Mouse (Mus musculus): Measurements from ENCODE around the gene Fam172a. TPM values are rescaled to one million over a fixed set of nuclear protein-coding genes. Genes with fewer than 3 reads are reported as not detected.
A peak's percentile ranks its signal among the peaks of the same experiment; 100 is the strongest.

Gene Fam172a
- polyA plus RNA-seq, 1 experiment from 2014 or later: 9.9 TPM

DNA sequence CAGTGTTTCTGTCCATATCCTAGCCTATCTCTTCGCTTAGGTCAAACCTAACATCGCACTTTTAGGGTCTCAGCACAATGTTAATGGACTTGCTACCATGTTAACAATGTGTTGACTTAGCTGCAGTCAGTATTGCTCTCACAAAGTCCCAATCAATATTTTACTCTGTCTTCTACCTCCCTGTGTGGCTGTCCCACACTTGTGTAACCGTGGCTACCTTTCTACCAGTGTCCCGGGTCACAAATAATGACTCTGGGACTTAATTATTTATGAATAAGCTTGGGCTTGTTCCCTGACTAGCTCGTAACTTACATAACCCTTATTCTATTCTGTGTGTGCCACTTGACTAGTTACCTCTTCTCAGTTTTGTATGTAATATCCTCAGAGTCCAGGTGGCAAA is 455.6 kb downstream of the Fam172a start:
- peak; percentile 70 for ATAC-seq
- Histone ChIP-seq H3K9me3 (ENCODE audit: low read length) (no peaks in the 10 kb centered on the region), H3K27me3 (ENCODE audit: insufficient read depth, low read length) (no peaks in the 10 kb centered on the region), H3K27ac (ENCODE audit: low read depth) (no peak overlapping the region), H3K4me1 (ENCODE audit: insufficient read depth) (0 out of 2 replicates have a peak, but pooled peaks cover 2% of the 10 kb centered on the region), H3K36me3 (replicated peaks; ENCODE audit: insufficient read depth, low read length) (no peaks in the 10 kb centered on the region), H3K9ac (replicated peaks) (no peak overlapping the region), H3K4me3 (ENCODE audit: low read depth, low read length) (no peak overlapping the region), H3K4me2 (ENCODE audit: low read depth, low read length) (no peak overlapping the region)
- 71% methylated on average over 5 of the region's 5 CpGs for WGBS (ENCODE audit: insufficient replicate concordance)
- TF ChIP-seq CTCF (IDR thresholded peaks at IDR 0.05; ENCODE audit: low read depth) (no peak), EP300 (IDR thresholded peaks at IDR 0.05; ENCODE audit: low read depth) (no peak)
- no peak for DNase-seq

DNA sequence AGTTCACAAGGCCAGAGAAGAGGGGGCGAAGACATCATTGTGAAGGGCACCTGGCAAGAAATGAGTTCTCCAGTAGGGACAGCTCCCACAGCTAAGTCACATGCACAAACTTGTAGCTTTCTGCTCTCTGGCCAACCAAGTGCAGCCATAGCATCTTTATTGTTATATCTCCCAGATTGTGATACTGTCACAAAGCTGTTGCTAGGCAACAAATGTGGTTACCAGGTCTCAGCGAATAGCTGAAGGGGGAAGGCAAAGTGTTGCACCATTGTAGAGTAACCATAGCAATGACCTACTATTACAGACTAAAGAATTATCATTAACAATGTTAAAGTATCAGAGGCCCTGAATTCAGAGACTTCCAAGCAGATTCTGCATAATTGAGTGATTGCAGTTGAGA is 460.3 kb downstream of the Fam172a start:
- no peaks in the 10 kb centered on the region for H3K36me3 ChIP-seq (replicated peaks; ENCODE audit: insufficient read depth, low read length)
- no peak for DNase-seq
- WGBS (ENCODE audit: insufficient replicate concordance): 58% methylated on average over 2 of the region's 2 CpGs
- ATAC-seq: no peak
- no peaks in the 10 kb centered on the region for H3K9me3 ChIP-seq (ENCODE audit: low read length)
- peaks cover 14% of the 10 kb centered on the region for H3K27me3 ChIP-seq (ENCODE audit: insufficient read depth, low read length)
- H3K27ac ChIP-seq (ENCODE audit: low read depth): no peak overlapping the region
- no peak overlapping the region for H3K4me2 ChIP-seq (ENCODE audit: low read depth, low read length)
- peaks cover 7% of the 10 kb centered on the region for H3K4me1 ChIP-seq (ENCODE audit: insufficient read depth)
- H3K4me3 ChIP-seq (ENCODE audit: low read depth, low read length): no peak overlapping the region
- H3K9ac ChIP-seq (replicated peaks): no peak overlapping the region
- TF ChIP-seq EP300 (IDR thresholded peaks at IDR 0.05; ENCODE audit: low read depth): no peak
- TF ChIP-seq CTCF (IDR thresholded peaks at IDR 0.05; ENCODE audit: low read depth): no peak

DNA sequence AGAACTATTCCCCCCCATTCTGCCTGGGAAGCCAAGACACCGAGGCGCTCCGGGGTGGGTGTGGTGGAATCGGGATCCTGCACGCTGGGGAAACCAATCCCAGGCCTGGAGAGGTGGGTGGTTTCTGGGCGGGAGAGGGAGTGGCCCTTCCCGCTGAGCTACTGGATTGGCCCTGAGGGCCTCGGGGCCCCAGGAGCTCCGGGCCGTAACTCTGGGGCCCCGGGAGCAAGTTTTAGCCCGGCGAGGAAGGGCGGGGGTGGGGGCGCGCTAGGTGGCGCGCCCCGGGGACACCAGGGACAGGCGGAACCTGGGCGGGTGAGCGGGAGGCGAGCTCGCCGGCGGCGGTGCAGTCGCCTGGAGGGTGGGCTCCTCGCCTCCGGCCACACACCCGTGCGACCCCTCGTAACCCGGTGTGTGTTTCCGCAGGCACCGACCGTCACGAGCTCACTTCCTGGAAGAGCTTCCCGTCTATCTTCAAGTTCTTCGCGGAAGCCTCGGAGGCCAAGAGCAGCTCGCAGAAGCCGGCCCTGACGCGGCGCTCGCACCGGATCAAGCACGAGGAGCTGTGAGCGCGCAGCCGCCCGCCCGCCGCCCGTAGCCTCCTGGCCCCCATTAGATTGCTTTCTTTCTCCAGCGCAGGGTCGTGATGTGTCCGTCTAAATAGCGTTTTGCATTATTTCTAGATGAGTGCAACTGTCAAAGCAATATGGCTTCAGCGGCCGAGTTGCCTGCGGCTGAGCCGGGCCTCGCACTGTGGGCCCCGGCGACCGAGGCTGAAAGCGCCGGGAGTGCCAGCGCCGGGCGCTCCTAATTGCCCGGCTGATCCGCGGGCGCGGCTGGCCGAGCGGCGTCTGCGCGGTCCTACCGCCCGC is 461.5 kb downstream of the Fam172a start:
- Histone ChIP-seq H3K36me3 (replicated peaks; ENCODE audit: insufficient read depth, low read length) (no peaks in the 10 kb centered on the region), H3K4me3 (ENCODE audit: low read depth, low read length) (peak overlapping the region; percentile 60), H3K4me2 (ENCODE audit: low read depth, low read length) (peak overlapping the region; percentile 84), H3K4me1 (ENCODE audit: insufficient read depth) (peaks cover 5% of the 10 kb centered on the region), H3K9ac (replicated peaks) (peak overlapping the region; percentile 60), H3K27me3 (ENCODE audit: insufficient read depth, low read length) (peaks cover 18% of the 10 kb centered on the region), H3K9me3 (ENCODE audit: low read length) (no peaks in the 10 kb centered on the region), H3K27ac (ENCODE audit: low read depth) (peak overlapping the region; percentile 64)
- under 1% methylated on average over 78 of the region's 86 CpGs for WGBS (ENCODE audit: insufficient replicate concordance)
- TF ChIP-seq EP300 (IDR thresholded peaks at IDR 0.05; ENCODE audit: low read depth): no peak
- peak; percentile 27; the same call in 1 of the 2 replicates for TF ChIP-seq CTCF (IDR thresholded peaks at IDR 0.05; ENCODE audit: low read depth)
- DNase-seq: peak; percentile 78
- peak; percentile 97 for ATAC-seq

DNA sequence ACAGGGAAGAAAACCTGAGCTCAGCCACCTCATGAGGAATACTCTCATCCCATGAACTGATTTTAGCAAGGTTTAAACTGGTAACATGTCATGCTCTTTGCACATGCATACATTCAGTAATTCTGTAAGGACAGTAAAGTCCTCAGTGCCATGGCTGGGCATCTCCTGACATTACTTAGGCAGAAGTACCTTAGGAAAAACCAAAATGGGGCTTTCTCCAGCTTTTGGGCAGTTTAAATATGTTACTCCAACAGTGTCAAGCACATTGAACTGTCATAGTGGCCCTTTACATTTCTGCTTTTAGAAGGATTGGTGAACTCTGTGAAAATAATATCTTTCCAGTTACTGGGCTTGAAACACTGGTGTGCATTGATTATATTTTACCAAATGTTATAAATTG is 463.1 kb downstream of the Fam172a start:
- peaks cover 5% of the 10 kb centered on the region for H3K4me1 ChIP-seq (ENCODE audit: insufficient read depth)
- no peak for DNase-seq
- no peak overlapping the region for H3K27ac ChIP-seq (ENCODE audit: low read depth)
- TF ChIP-seq EP300 (IDR thresholded peaks at IDR 0.05; ENCODE audit: low read depth): no peak
- no peak for TF ChIP-seq CTCF (IDR thresholded peaks at IDR 0.05; ENCODE audit: low read depth)
- H3K9ac ChIP-seq (replicated peaks): no peak overlapping the region
- ATAC-seq: no peak
- H3K27me3 ChIP-seq (ENCODE audit: insufficient read depth, low read length): peaks cover 23% of the 10 kb centered on the region
- H3K4me3 ChIP-seq (ENCODE audit: low read depth, low read length): no peak overlapping the region
- no peaks in the 10 kb centered on the region for H3K9me3 ChIP-seq (ENCODE audit: low read length)
- H3K4me2 ChIP-seq (ENCODE audit: low read depth, low read length): no peak overlapping the region
- H3K36me3 ChIP-seq (replicated peaks; ENCODE audit: insufficient read depth, low read length): no peaks in the 10 kb centered on the region

DNA sequence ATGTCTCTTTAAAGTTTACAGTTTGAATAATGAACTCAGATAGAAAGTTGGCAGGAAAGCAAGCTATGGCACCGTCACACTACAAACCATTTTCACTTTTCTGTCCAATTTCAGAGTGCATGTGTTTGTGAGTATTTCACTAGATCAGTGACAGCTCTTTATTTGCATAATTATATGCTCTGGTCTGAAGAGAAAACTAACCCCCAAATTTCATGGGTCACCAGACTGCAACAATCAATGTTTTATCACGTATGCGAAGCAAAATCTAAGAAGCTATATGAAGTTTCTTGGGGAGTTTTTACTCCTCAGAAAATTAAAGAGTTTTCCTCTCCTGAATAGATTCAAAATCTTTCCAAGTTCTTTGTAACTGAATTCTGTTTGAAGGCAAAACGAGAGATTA is 466.3 kb downstream of the Fam172a start:
- Histone ChIP-seq H3K27ac (ENCODE audit: low read depth) (no peak overlapping the region), H3K4me3 (ENCODE audit: low read depth, low read length) (no peak overlapping the region), H3K9me3 (ENCODE audit: low read length) (no peaks in the 10 kb centered on the region), H3K9ac (replicated peaks) (no peak overlapping the region), H3K4me2 (ENCODE audit: low read depth, low read length) (no peak overlapping the region), H3K27me3 (ENCODE audit: insufficient read depth, low read length) (peaks cover 44% of the 10 kb centered on the region), H3K36me3 (replicated peaks; ENCODE audit: insufficient read depth, low read length) (no peaks in the 10 kb centered on the region), H3K4me1 (ENCODE audit: insufficient read depth) (peaks cover 4% of the 10 kb centered on the region)
- DNase-seq (no peak), ATAC-seq (no peak)
- 50% methylated on average over 4 of the region's 4 CpGs for WGBS (ENCODE audit: insufficient replicate concordance)
- TF ChIP-seq EP300 (IDR thresholded peaks at IDR 0.05; ENCODE audit: low read depth) (no peak), CTCF (IDR thresholded peaks at IDR 0.05; ENCODE audit: low read depth) (no peak)

DNA sequence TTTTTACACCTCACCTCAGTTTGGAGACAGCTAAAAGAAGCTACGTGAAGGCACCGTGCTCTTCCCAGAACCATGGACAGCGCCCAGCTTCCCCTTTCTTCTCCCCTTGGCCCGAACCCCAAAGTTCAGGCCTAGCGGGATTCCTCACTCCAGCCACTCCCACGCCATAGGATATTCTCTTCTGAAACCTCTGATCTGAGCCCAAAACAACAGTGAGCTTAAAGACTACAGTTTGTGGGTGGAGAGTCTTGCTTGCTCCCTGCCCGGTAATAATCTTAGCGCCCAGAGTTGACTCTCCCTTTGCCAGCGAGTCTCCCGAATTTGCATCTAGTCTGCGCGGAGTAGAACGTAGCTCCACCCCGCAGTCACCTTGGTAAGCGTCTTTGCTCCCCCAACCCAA is 469.5 kb downstream of the Fam172a start:
- 2% methylated on average over 15 of the region's 15 CpGs for WGBS (ENCODE audit: insufficient replicate concordance)
- no peaks in the 10 kb centered on the region for H3K36me3 ChIP-seq (replicated peaks; ENCODE audit: insufficient read depth, low read length)
- H3K27me3 ChIP-seq (ENCODE audit: insufficient read depth, low read length): peaks cover 55% of the 10 kb centered on the region

More for the DNA sequence above, 469.5 kb downstream of the Fam172a start:
- H3K27ac ChIP-seq (ENCODE audit: low read depth): no peak overlapping the region
- H3K9me3 ChIP-seq (ENCODE audit: low read length): no peaks in the 10 kb centered on the region
- H3K9ac ChIP-seq (replicated peaks): no peak overlapping the region
- no peaks in the 10 kb centered on the region for H3K4me1 ChIP-seq (ENCODE audit: insufficient read depth)
- ATAC-seq (no peak), DNase-seq (peak; percentile 37)
- TF ChIP-seq CTCF (IDR thresholded peaks at IDR 0.05; ENCODE audit: low read depth) (no peak), EP300 (IDR thresholded peaks at IDR 0.05; ENCODE audit: low read depth) (no peak)
- no peak overlapping the region for H3K4me3 ChIP-seq (ENCODE audit: low read depth, low read length)
- no peak overlapping the region for H3K4me2 ChIP-seq (ENCODE audit: low read depth, low read length)

Data from liver, postnatal 0 days (tissue).